Mouse (Mus musculus): Measurements from ENCODE around the gene Erc2.

Erc2 gene

DNA sequence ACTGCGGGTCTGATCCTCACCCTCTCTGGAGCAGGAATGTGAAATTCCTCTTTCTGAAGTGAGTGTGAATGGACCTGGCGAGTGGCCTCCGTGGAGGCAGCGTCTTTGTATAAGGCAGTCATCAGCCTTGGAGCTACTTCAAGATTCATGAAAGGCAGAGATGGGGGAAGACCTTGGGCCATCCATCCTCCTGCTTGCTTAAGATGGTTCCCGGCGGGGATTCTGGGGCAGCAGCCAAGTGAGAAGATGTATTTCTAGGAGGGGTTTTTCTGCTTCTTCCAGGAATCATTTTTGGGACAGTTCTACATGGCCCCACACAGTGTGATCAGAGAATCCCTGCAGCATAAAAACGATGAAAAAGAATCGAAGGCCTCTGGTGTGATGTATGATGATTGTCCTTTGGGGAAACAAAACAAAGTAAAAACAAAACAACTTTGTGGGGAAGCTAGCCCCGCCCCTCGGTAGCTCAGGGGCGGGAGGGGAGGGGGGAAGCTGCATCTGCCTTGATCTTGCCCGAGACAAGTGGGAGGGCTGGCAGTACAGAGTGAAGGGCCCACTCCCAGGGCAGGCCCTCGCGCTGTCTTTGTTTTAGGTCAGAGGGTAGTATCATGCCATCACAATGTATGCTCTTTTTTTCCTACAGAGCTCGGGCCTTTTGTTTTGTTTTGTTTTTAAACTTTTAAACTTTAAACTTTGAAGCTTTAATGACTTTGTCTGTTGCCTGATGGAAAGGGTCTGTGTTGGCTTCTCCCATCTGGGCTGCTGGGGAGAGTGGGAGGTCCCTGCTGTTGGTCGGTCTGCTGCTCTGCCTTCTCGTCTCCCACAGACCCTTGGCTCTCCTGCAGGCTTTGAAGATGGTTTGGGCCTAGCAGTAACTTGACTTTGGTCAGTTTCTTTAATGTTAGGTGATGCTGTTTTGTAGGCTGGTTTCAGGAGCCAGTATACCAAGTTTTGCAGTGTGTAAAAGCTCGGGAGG is 435.9 kb downstream of the Erc2 start:
- in situ Hi-C loops (cut with MboI, MseI) = no loop called here

DNA sequence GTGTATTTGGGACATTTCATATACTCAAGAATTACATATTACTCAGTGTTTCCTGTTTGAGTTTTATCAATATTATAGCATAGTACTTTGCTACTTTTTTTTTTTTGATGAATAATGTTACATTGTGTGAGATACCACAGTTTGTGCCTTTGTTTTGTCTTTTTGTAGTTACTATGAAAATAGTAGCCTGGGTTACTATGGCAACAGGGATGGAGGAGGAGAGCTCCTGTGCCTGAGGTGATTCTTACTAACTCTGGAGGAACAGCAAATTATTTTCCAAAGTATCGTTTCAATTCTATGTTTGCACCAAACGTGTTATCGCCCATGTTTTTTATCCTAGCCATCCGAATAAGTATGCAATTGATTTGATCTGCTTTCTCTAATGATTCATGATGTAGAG is 438.7 kb downstream of the Erc2 start:
- in situ Hi-C loops (cut with MboI, MseI) = no loop called here

DNA sequence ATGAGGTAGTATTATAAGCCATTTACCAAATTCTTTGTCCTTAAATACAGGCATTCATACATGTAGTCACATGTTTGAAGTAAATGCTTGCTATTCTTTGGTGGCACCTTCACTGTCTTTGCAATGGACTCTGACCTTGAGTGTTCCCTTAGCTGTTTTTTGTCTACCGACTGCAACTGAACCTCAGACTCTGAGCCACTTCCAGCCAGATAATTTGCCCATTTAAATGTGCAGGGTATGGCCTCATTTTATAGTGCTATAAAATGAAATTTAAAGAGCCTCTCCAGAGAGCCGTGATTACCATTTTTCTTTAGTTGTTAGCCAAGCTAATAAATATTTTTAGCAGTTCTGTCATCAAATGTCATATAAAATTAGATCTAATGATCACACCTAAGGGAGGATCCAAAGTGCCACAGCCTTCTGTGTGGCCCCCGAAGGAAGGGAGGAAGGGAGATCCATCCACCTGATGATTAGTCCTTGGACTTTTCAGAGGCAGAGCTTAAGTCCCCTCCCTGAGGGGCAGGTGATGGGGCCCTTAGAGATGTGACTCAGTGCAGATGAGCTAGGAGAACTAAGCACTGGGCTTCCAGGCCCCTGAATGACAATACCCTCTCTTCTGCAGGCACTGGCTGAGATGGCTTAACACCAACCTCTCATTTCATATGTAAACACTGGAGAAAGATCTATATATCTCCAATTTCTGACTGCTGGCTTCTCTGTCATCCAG is 439.6 kb downstream of the Erc2 start:
- in situ Hi-C loops (cut with MboI, MseI) = no loop called here

DNA sequence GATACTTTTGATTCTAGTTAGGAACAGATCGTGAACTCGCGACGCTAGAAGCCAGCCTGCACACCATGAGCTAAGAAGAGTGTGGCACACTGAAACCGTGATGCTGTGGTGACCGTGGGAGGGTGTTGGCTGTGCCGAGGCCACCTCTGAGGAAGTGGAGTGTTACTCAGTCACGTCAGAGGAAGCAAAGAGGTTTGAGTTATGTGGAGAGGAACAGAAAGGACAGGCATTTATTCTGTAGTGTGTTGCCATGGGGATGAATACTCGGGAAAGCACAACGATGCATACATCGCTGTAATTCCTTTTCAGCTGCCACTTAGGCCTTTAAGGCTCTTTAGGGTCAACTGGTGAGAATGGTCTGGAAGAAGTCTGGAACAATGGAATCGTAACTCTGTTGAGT is 445.8 kb downstream of the Erc2 start:
- in situ Hi-C loops (cut with MboI, MseI) = no loop called here

DNA sequence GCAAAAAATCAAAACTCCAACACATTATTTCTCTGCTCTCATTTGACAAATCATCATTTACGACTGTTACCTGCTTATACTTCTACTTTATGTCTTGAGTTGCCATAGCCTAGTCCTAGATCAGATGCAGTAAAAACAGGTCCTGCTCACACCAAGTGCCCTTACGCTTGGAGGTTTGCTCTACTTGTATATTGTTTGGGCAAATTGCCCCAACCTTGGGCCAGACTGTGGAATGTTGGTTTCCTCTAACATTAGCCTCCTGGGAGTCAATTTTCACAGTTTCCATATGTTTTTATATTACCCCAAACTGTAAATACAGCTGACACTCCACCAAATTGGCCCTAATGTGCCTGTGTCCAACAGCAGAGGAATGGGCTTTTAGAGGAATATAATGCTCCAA is 447.6 kb downstream of the Erc2 start:
- in situ Hi-C loops (cut with MboI, MseI) = no loop called here

DNA sequence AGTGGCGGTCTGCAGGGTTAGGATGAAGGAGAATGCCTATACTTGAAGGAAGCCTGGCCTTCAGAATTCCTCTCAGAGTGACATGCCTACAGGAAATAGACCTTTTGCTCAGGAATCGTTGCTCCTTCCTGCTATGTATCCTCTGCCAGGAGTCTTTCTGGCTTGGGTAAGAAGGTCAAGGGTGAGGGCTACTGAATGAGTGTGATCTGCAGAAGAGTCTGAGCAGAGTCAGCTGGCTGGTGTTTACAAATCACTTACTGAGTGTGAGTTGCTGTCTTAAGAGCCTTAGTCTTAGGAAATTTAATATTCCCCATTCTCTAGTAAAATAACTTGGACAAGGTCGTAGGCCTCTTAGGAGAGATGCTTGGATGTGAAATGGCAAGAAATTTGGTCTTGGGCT is 450.3 kb downstream of the Erc2 start:
- in situ Hi-C loops (cut with MboI, MseI) = no loop called here

DNA sequence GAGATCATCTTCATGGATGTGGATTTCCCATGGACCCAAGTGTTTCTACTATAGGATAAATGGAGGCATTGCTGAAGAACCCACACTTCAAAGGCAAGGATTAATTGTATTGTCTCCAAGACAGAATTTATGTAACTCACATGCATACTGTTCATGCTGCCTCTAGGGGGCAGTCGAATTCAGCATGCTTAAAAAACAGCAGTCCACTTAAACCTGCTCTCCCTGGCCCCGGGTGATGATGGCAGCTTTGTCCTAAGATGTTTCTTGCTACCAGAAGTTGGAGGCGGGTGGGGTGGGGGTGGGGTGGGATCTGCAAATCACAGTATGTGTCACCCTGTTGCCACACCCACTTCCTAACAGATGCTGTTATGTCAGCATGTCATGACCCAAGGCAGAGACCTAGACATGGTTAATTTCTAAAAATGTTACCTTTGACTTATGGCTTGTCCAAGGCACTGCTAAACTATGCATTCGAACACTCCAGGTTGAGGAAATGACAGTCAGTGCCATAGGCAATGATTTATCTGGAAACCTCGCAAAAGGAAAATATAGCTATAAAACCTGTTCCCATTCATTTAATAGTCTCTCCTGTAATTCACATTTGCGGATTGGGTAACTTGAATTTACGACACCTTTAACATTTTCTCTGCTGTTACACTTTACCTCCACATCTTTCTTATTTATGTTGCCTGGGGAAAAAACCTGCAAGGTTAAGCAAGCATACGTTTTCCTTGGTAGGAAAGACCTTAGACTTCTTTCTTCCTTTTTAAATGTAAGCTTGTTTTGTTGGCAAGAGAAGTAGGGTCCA is 467.6 kb downstream of the Erc2 start:
- in situ Hi-C loops (cut with MboI, MseI) = no loop called here

DNA sequence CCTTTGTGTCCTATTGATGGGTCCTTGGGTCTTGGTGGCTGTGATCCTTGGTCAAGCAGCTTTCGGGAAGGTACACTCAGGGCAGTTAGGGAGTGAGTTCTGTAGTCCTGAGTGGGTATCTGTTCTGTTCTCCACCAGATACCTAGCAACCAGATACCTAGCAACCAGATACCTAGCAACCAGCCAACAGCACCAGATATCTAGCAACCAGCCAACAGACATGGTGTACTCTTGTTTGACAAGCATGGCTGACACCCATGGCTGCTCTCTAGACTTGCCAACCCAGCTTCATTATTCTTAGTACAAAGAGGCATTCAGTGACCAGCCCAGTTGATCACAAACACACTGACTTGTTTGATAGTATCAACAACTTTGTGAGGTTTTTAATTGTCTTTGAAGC is 469.1 kb downstream of the Erc2 start:
- in situ Hi-C loops (cut with MboI, MseI) = no loop called here

DNA sequence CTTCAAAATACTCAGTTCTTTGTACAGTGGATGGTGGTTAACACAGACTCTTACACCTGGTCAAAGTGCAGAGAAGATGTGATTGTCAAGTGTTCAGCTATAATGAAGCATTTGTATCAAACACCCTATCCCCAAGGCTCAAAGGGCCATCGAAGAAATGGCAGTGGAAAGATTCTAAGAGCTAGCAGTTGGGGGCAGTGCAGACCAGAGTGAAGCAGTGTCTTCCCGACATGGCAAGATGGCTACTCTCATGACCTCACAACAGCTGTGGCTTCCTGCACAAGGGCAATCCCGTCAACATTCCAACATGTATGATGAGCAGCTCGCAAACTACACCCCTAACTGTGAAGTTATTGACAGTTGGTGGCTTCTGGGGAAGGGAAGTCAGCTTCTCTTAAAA is 471.0 kb downstream of the Erc2 start:
- in situ Hi-C loops (cut with MboI, MseI) = no loop called here

DNA sequence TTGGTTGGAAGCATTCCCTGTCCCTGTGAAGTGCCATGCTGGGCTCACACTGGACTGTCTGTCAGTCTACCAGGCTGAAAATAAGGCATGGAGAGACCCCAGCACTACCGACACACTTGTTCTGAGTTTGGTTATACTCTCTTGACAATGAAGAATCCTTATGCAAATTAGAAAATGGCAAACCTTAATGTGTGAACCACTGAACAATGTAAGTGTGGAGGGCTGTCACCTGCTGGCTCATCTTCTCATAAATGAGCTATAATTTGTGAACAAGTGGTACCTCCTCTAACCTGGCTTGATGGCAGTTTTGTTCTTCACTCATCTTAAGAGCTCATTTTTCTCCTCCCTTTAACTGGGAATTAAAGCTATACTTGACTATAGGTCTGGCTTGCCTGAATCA is 471.7 kb downstream of the Erc2 start:
- in situ Hi-C loops (cut with MboI, MseI) = no loop called here

DNA sequence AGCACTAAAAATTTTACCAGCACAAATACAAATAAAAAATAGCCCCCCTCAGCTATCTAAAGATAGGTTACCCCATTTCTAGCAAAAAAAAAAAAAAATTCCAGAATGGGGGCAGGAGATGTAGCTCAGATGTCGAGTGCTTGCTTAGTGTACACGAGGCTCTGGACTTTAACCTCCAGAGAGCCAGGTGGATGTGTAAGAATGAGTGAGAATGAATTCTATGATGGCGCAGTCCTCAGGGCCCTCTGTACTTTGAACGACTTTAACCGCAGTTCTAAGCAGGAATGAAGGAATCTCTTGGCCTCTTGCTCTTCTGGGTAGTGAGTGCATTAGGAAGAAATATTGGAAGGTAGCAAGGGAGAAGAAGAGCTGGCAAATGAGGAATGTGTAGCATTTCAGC is 476.9 kb downstream of the Erc2 start:
- in situ Hi-C loops (cut with MboI, MseI) = no loop called here

DNA sequence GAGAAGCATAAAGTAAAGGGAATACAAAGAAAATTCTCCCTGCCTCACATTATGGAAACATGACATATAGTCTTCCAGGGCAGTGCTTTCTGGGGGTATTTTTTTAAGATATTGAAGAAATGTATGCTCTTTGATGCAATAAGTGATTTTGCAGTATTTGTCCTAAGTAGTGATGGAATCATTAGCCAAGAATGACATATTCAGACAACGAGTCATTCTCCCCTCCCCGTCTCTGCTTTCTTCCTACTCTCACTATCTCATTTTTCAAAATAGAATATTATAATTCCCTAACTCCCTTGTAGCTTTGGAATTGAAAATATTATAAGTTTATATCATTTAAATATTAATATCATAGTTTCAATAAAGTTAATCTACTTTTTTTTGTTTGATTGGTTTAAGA is 490.9 kb downstream of the Erc2 start:
- in situ Hi-C loops (cut with MboI, MseI) = no loop called here

DNA sequence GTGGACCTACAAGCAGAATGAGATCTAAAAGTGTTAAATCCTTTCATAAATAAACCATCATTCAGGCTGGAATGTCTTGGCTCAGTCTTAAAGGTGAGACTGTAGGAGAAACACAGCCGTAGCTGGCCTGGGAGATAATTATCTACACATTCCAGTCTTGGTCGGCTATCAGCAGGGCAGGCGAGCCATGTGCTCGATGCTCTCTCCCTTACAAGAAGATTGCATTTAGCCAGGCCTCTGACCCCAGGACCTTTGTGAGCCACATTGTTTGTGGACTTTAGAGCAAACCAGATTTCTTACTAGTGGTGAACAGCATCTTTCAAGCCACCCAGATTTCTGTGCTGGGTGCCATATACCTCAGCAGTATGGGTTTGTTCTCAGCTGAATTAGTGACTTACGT is 498.6 kb downstream of the Erc2 start:
- in situ Hi-C loops (cut with MboI, MseI) = no loop called here

DNA sequence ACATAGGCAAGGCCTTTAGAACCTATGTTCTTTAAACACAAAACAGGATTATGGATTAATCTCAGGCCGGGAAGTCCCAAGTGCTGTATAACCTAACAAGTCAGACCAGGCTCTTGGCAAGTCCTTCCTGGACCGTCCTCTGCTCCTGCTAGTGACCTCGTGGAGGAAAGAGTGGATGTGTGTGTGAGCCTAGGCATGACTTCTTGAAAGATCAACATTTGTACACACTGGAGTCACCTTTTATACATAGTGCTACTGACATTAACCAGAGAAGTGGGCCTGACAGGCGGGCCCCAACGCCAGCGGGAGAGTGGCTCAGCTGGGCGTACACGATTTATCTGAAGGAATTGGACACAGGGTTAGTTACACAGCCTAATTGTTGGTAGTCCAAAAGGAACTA is 504.6 kb downstream of the Erc2 start:
- in situ Hi-C loops (cut with MboI, MseI) = no loop called here

DNA sequence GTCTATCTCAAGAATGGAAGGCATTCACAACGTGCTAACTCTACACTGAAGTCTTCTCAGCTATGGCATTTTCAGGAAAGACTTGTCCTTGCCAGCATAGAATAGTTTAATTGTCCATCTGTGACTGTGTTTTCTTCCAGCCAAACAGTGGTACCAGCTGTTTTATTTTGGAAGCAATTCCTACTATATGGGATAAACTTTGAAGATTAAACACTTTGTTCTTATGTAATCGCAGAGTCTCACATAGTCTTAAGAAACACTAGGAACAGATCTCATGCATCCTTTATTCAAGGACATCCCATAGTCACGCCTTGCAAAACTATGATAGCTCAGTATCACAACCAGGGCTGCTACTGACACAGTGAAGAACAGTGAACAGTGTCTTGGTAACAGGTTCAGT is 506.8 kb downstream of the Erc2 start:
- in situ Hi-C loops (cut with MboI, MseI) = no loop called here

DNA sequence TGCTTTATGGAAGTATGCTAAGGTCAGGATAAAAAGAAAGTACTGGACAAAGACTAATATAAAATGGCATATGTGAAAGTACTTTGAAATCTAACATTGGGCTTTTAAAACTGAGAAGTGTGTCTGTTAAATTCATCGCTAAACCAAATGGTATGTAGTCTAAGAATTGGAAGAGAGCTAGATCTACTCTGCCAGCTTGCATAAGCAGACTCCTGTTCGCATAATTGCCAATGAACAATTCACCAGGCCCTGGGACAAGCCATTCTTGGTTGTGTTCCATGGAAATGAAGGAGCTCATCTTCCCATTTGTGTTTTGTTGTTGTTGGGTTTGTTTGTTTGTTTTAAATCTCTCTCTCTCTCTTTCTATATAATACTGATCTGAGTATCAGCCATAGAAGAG is 521.8 kb downstream of the Erc2 start:
- in situ Hi-C loops (cut with MboI, MseI) = no loop called here

DNA sequence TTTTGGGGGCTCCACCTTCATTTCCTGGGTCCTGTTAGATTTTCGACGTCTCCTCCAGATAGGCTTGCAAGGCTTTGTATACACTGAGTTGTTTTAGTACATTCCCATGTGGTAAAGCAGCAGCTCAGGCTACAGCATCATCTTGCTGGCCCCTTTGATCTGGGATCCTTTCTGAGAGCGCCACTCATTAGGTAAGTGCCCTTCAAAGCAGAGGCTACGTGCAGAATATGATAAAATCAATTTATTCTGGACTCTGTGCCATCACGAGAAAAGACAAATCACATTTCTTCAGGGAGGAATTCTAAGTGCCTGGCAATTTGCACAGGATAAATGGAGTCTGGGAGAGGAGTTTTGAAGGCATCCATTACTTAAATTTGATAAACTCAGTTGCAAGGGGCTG is 525.0 kb downstream of the Erc2 start:
- in situ Hi-C loops (cut with MboI, MseI) = no loop called here

DNA sequence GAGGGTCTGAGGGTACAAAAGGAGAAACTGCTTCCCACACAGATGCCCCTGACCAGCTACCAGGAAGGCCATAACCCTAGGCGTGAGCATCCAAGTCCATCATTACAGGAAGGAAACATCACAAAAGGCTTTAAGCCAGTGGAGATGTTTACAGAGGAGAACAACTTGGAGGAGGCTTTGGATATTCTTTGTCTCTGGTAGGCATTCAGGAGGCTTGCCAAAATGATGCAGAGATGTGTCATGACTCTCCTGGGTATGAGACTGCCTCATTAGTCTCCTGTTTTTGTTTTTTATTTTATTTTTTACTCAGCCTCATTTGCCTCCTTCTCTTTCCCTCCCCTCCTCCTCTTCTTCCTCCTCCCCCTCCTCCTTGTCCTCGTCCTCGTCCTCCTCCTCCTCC is 528.7 kb downstream of the Erc2 start:
- in situ Hi-C loops (cut with MboI, MseI) = no loop called here

DNA sequence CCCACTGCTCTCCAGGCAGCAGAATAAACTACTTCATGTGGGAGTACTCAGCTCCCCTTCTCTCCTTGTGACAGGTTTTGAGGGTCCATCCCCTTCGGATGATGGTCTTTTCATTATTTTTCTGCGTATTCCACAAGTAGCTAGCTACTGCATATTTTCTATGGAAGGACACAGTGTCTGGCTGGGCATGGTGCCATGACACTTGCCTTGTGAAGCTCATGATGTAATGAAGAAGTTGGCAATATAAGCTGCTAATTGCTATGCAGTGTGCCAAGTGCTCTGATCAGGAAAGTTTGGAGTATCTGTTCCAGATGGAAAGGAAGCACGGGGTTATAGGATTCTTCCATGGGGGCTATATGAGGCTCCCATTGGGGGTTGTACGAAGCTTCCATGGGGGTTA is 533.5 kb downstream of the Erc2 start:
- in situ Hi-C loops (cut with MboI, MseI) = no loop called here

DNA sequence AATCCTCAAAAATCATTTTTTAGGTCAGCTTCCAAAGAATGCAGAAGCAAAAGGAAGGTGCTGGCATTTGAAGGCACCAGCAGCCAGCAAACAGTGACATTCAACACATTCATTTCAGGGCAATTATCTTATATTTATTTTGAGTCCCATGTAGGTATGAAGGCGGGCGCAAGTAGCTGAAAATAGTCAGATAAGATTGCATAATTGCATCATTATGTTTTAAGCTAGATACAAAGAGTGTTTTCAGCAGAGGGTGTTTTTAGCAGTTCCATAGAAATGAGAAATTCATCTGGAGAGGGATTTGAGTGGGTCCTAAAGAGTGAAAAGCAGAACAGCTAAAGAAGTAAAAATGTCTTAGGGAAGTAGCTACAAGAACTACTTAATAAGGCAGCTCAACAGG is 538.6 kb downstream of the Erc2 start:
- in situ Hi-C loops (cut with MboI, MseI) = no loop called here

DNA sequence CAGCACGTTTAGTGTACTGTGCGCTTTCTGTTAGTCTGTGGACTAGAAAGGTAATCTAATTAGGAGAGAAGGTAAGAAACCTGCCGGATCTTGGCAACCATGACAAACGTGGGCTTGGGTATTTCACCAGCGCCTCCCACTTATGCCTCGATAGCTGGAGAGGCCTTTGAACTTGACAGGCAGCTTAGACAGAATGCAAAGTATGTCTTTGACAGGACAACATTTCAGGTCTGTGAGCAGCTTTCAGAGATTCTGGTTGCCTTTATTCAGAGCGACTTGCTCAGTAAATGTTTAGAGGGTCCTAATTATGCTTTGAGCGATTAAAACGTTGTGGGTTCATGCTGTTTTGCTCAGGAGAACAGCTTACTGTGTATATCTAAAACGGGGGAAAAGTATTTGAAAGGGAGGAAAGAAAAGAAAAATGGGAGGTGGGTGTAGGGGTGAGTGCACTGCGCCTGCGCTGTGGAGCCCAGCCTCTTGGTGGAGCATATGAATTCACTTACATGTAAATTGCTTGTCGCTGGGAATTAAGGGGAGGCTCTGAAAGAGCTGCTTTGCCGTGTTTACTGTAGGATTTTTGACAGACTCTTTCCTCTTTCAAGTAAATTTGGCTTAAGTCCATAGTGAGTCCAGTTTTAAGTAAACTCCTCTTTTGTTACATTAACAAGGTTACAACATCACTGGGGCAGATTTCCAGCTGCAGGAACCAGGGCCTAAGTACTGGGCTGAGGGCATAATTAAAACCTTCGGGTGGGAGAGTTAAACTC is 542.6 kb downstream of the Erc2 start:
- in situ Hi-C loops (cut with MboI, MseI) = no loop called here
